Mouse (Mus musculus) small intestine, adult 2 months (tissue): ENCODE measurements around the gene Zfp354a. TPM values are rescaled to one million over a fixed set of nuclear protein-coding genes. Genes with fewer than 3 reads are reported as not detected.

Experiments
- H3K27ac ChIP-seq: fragments of 200-500 bp; 2 replicates; pipeline ENCODE4 v1.5.1; 2012; ENCODE audit warnings: low read depth, low read length, control low read depth, inconsistent platforms; ENCODE audit not compliant: insufficient read depth
- H3K27me3 ChIP-seq: fragments of 200-500 bp; 2 replicates; pipeline ENCODE4 v1.6.1; 2012; ENCODE audit warnings: mild to moderate bottlenecking, moderate library complexity, low read length, inconsistent platforms; ENCODE audit not compliant: control insufficient read depth, insufficient read depth
- H3K36me3 ChIP-seq: fragments of 200-500 bp; 2 replicates; pipeline ENCODE4 v1.6.1; 2012; ENCODE audit warnings: mild to moderate bottlenecking, low read length, control low read depth, inconsistent platforms; ENCODE audit not compliant: control insufficient read depth, insufficient read depth
- H3K4me1 ChIP-seq: fragments of 200-500 bp; 2 replicates; pipeline ENCODE4 v1.6.1; 2012; ENCODE audit warnings: low read length, inconsistent platforms, mixed read lengths; ENCODE audit not compliant: control insufficient read depth, insufficient read depth, insufficient read length
- H3K4me3 ChIP-seq: fragments of 200-500 bp; 2 replicates; pipeline ENCODE4 v1.5.1; 2012; ENCODE audit warnings: low read depth, mild to moderate bottlenecking, control low read depth, inconsistent platforms, low read length, moderate library complexity
- CTCF ChIP-seq: fragments of 200-500 bp; IDR thresholded peaks from 2 replicates; pipeline ENCODE4 v1.5.1; 2012; ENCODE audit warnings: low read depth, mild to moderate bottlenecking, control low read depth, inconsistent platforms, low read length, moderate library complexity, mixed read lengths; ENCODE audit not compliant: insufficient replicate concordance, insufficient read length; ENCODE audit errors: extremely low read depth
- POLR2A ChIP-seq: fragments of 200-500 bp; IDR thresholded peaks from 2 replicates; pipeline ENCODE4 v1.6.1; 2012; ENCODE audit warnings: low read depth, mild to moderate bottlenecking, control low read depth, inconsistent platforms, low read length, moderate library complexity
- WGBS: fragments of 180-500 bp; shearing (Covaris S2); methylation state at CpG from one replicate; pipeline ENCODE4 v1.1.7; 2018; 5-methylcytosine and 5-hydroxymethylcytosine counted together
- polyA plus RNA-seq: library from polyadenylated mRNA; depleted of rRNA; stranded (reverse); fragments of >200 nt; gene quantifications from 2 replicates; pipeline ENCODE4 v1.2.3, GENCODE M21; 2012; rRNA removed

The Zfp354a gene
- polyA plus RNA-seq, 1 experiment: 0.10 TPM

GRCm38 (mm10) chr11:51063841-51064240 is 4.8 kb downstream of the Zfp354a start:
- Histone ChIP-seq H3K4me3 (no peak overlapping the region), H3K27ac (no peak overlapping the region), H3K27me3 (no peaks in the 10 kb centered on the region), H3K4me1 (no peaks in the 10 kb centered on the region), H3K36me3 (peaks cover 1% of the 10 kb centered on the region; the same call in 1 of the 2 replicates)
- TF ChIP-seq POLR2A (no peak), CTCF (no peak)
- WGBS: 91% methylated on average over 8 of the region's 8 CpGs

DNA sequence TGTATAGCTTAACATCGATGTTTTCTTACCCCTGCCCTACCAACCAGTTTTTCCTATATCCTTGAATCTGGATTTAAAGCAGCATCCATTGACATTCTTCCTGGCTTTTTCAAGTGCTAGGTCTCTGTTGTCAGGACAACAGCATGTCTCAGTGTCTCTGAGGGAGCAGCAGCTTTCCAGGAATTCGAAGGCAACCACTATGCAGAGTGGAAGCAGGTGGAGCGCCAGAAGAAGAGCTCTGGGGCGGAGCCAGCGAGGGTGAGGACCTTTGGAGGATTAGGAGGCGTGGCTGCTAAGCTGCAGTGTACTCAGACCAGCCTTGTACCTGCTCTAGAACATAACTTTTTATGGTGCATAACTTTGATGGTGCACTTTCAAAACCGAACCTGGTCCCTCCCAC is 25.5 kb downstream of the Zfp354a start:
- WGBS: 31% methylated on average over 7 of the region's 7 CpGs
- Histone ChIP-seq H3K4me3 (no peak overlapping the region), H3K27me3 (no peaks in the 10 kb centered on the region), H3K27ac (no peak overlapping the region), H3K36me3 (no peaks in the 10 kb centered on the region), H3K4me1 (no peaks in the 10 kb centered on the region)
- no peak for TF ChIP-seq POLR2A
- no peak for TF ChIP-seq CTCF

DNA sequence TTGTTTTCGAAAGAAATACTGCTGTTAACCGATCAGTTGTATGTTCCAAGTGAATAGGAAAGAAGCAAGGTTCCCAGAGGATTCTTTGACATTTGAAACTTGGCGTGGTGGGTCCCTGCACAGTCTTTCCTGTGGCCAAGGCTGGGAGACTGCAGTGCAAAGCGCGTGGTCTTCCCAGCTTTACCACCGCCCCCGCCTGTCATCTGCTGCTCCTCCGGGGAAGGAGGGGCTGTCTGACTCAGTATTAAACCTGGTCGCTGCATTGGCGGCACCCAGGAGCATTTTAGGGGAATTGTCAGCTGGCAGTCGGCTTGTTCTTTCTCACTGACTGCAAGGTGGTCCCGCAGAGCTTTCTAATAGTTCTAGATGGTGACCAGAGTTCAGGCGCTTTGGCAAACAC is 26.2 kb downstream of the Zfp354a start:
- Histone ChIP-seq H3K4me1 (no peaks in the 10 kb centered on the region), H3K4me3 (no peak overlapping the region), H3K27ac (no peak overlapping the region), H3K27me3 (no peaks in the 10 kb centered on the region), H3K36me3 (no peaks in the 10 kb centered on the region)
- 47% methylated on average over 13 of the region's 13 CpGs for WGBS
- TF ChIP-seq POLR2A (no peak), CTCF (no peak)

GRCm38 (mm10) chr11:51107261-51107660 is 48.2 kb downstream of the Zfp354a start:
- Histone ChIP-seq H3K4me1 (no peaks in the 10 kb centered on the region), H3K27me3 (no peaks in the 10 kb centered on the region), H3K36me3 (no peaks in the 10 kb centered on the region), H3K27ac (no peak overlapping the region), H3K4me3 (no peak overlapping the region)
- 70% methylated on average over 2 of the region's 2 CpGs for WGBS
- TF ChIP-seq POLR2A (no peak), CTCF (no peak)

DNA sequence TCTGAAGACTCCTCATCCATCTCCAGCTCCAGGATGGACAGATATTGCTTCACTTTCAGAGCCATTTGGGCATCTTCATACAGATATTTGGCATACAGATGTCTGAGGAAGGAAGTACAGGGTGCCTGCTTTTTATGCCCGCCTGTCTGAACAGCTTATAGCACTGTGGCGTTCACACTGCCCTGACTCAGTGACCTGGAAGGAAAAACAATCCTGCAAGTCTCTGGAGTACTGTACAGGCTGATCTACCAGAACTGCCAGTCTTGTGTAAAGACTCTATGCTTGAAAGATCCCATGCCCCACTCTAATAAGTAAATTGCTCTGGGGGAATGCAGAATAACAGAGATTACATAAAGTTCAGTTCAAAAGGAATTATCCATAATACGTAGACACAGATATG is 51.6 kb downstream of the Zfp354a start:
- Histone ChIP-seq H3K4me3 (no peak overlapping the region), H3K4me1 (no peaks in the 10 kb centered on the region), H3K36me3 (no peaks in the 10 kb centered on the region), H3K27me3 (no peaks in the 10 kb centered on the region), H3K27ac (no peak overlapping the region)
- TF ChIP-seq CTCF: no peak
- TF ChIP-seq POLR2A: no peak
- 82% methylated on average over 3 of the region's 3 CpGs for WGBS

Other genes with a start within 250 kb of the Zfp354a start
- gene Zfp354c, start 231.5 kb upstream of the Zfp354a start, polyA plus RNA-seq: 0.19 and 0.38 TPM in 2 replicates
- 0.05 TPM in 1 of 2 replicates, not detected in the other for gene Zfp879, start 217.7 kb upstream of the Zfp354a start, polyA plus RNA-seq
- gene Grm6, start 208.6 kb upstream of the Zfp354a start, polyA plus RNA-seq: 0.24 and 0.53 TPM in 2 replicates
- not detected in 2 replicates for gene Zfp454, start 171.6 kb upstream of the Zfp354a start, polyA plus RNA-seq
- 0.09 and 0.61 TPM in 2 replicates for gene Zfp2, start 143.1 kb upstream of the Zfp354a start, polyA plus RNA-seq
- gene Zfp354b, start 127.6 kb upstream of the Zfp354a start, polyA plus RNA-seq: not detected in 2 replicates
- not detected in 2 replicates for gene 4933414I15Rik, start 115.5 kb upstream of the Zfp354a start, polyA plus RNA-seq
- 0.08 TPM in 1 of 2 replicates, not detected in the other for gene Prop1, start 105.5 kb upstream of the Zfp354a start, polyA plus RNA-seq
- not detected in 2 replicates for gene Olfr1378, start 92.7 kb upstream of the Zfp354a start, polyA plus RNA-seq
- gene Olfr1377, start 77.3 kb upstream of the Zfp354a start, polyA plus RNA-seq: not detected in 2 replicates
- not detected in 2 replicates for gene Olfr51, start 55.7 kb upstream of the Zfp354a start, polyA plus RNA-seq
- not detected in 2 replicates for gene Olfr54, start 45.0 kb upstream of the Zfp354a start, polyA plus RNA-seq
- not detected in 2 replicates for gene Olfr1375, start 11.1 kb upstream of the Zfp354a start, polyA plus RNA-seq
- gene Gm12569, start 161.2 kb downstream of the Zfp354a start, polyA plus RNA-seq: not detected in 2 replicates
- 8.0 and 14.3 TPM in 2 replicates for gene Clk4, start 202.5 kb downstream of the Zfp354a start, polyA plus RNA-seq
- gene BC049762, start 203.8 kb downstream of the Zfp354a start, polyA plus RNA-seq: 0.18 and 0.23 TPM in 2 replicates
- gene Col23a1, start 230.7 kb downstream of the Zfp354a start, polyA plus RNA-seq: 1.6 and 4.4 TPM in 2 replicates